Mouse (Mus musculus) MN1 (cell line): ENCODE data around the gene Pcgf5.

Experiments
- DNase-seq: peaks from one replicate; pipeline ENCODE4 v3.0.0-alpha.2; 2016; ENCODE audit warnings: low spot score

Pcgf5 gene

GRCm38 (mm10) chr19:36477684-36478083 is 129.6 kb downstream of the Pcgf5 start:
- DNase-seq, result peak; percentile 14

GRCm38 (mm10) chr19:36490911-36491310 is 142.8 kb downstream of the Pcgf5 start:
- no peak for DNase-seq

GRCm38 (mm10) chr19:36495555-36495954 is 147.4 kb downstream of the Pcgf5 start:
- no peak for DNase-seq

GRCm38 (mm10) chr19:36496532-36496931 is 148.4 kb downstream of the Pcgf5 start:
- DNase-seq, result no peak

GRCm38 (mm10) chr19:36497067-36497466 is 149.0 kb downstream of the Pcgf5 start:
- DNase-seq, result peak; percentile 55

- DNase-seq, result no peak
These were observed 149.6 kb downstream of the Pcgf5 start for GRCm38 (mm10) chr19:36497744-36498143.

- no peak for DNase-seq
These were observed 156.6 kb downstream of the Pcgf5 start for GRCm38 (mm10) chr19:36504716-36505115.
